Mouse (Mus musculus): ENCODE results near the gene Fam170b. TPM values are rescaled to one million over a fixed set of nuclear protein-coding genes. Genes with fewer than 3 reads are reported as not detected.

Fam170b gene
- total RNA-seq, 2 experiments from 2014 or later: not detected

Other genes with a start within 250 kb of the Fam170b start
- gene Prrxl1, start 234.6 kb upstream of the Fam170b start, total RNA-seq (2021): not detected
- under 1 TPM; 0.11 to 0.35 TPM for gene 3425401B19Rik, start 148.7 kb upstream of the Fam170b start, total RNA-seq (2021)
- under 1 TPM; 0.61 to 0.76 TPM for gene Tmem273, start 48.0 kb upstream of the Fam170b start, total RNA-seq (2021)
- gene Vstm4, start 22.8 kb downstream of the Fam170b start, total RNA-seq (2021): 1 to 10 TPM; 3.1 to 4.5 TPM
- under 1 TPM; 0.37 to 0.43 TPM for gene Lrrc18, start 157.4 kb downstream of the Fam170b start, total RNA-seq (2021)